Mouse (Mus musculus): ENCODE data around the gene Ppm1h. TPM values are rescaled to one million over a fixed set of nuclear protein-coding genes. Genes with fewer than 3 reads are reported as not detected.

Ppm1h gene
- polyA plus RNA-seq, 1 experiment from 2014 or later = 22.2 TPM

DNA sequence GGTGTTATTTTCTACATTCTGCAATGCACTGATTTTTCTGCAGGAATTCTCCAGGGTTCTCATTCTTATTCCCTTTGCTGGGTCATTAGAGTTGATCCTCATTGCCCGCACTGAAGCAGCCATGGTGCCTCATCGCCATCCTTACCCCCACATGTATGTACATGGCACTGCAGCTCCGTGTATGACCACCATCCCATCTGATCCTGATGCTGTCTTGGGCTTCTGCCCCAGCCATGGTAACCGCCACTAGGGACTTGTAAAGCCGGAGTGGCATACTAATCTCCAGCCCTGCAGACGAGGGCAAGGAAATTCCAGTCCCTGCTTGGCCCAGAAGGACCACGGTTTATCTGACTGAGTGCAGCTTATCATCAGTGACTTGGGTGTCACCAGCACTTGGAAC is 86.1 kb downstream of the Ppm1h start:
- H3K4me3 ChIP-seq (ENCODE audit: low read length) = no peak overlapping the region
- no peaks in the 10 kb centered on the region for H3K9me3 ChIP-seq (ENCODE audit: control insufficient read depth, low read length)
- no peak for ATAC-seq (ENCODE audit: low FRiP score, low TSS enrichment)
- WGBS = 77% methylated on average over 7 of the region's 7 CpGs
- H3K27me3 ChIP-seq (ENCODE audit: control insufficient read depth, insufficient read depth, low read length) = no peaks in the 10 kb centered on the region
- H3K27ac ChIP-seq (ENCODE audit: low read depth, low read length) = no peak overlapping the region
- H3K36me3 ChIP-seq (ENCODE audit: control insufficient read depth, insufficient read depth, low read length) = no peaks in the 10 kb centered on the region
- H3K9ac ChIP-seq (ENCODE audit: low read depth, low read length) = no peak overlapping the region
- H3K4me2 ChIP-seq (replicated peaks; ENCODE audit: low read depth, low read length) = no peak overlapping the region
- H3K4me1 ChIP-seq (ENCODE audit: control insufficient read depth, insufficient read depth, low read length) = peaks cover 25% of the 10 kb centered on the region

DNA sequence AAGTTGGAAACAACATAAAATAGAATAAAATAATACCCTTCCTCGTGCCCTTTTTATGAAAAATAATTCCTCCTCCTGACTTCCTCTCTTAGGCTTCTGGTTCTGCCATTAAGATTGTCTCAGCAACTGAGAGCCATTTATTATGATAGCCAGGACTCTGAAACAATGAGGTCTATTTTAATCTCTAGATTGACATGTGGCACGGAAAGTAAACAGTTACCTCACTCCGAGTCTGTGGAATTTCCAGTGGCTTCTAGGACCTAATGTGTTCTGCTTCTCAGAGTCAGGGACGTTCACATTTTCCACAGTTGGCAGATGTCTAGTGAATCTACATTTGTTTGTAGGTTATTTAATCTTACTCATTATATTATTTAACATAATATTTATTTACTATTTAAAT is 87.0 kb downstream of the Ppm1h start:
- Histone ChIP-seq H3K9ac (ENCODE audit: low read depth, low read length) (no peak overlapping the region), H3K4me2 (replicated peaks; ENCODE audit: low read depth, low read length) (no peak overlapping the region), H3K27ac (ENCODE audit: low read depth, low read length) (no peak overlapping the region), H3K9me3 (ENCODE audit: control insufficient read depth, low read length) (no peaks in the 10 kb centered on the region), H3K4me3 (ENCODE audit: low read length) (no peak overlapping the region), H3K36me3 (ENCODE audit: control insufficient read depth, insufficient read depth, low read length) (no peaks in the 10 kb centered on the region), H3K4me1 (ENCODE audit: control insufficient read depth, insufficient read depth, low read length) (peaks cover 34% of the 10 kb centered on the region), H3K27me3 (ENCODE audit: control insufficient read depth, insufficient read depth, low read length) (no peaks in the 10 kb centered on the region)
- ATAC-seq (ENCODE audit: low FRiP score, low TSS enrichment) = no peak
- WGBS = 50% methylated on average over 4 of the region's 4 CpGs

DNA sequence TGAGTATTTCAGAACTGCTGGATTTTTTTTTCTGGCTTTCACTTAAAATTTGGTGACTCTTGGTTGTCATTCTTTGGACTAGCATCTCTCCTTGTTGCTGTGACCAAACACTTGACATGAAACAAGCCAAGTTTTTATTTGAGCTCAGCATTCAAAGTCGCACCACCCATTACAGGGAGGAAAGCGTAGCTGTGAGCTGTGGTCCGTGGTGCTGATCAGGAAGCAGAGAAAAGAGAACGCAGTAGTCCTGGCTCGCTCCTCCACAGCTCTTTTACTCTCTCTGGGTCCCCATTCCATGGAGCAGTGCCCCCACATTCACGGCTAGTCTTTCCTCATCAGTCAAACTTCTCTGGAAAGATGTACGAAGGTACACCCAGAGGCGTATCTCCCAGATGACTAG is 87.4 kb downstream of the Ppm1h start:
- no peak overlapping the region for H3K4me3 ChIP-seq (ENCODE audit: low read length)
- H3K36me3 ChIP-seq (ENCODE audit: control insufficient read depth, insufficient read depth, low read length) = no peaks in the 10 kb centered on the region
- WGBS = 35% methylated on average over 8 of the region's 8 CpGs
- no peak overlapping the region for H3K4me2 ChIP-seq (replicated peaks; ENCODE audit: low read depth, low read length)
- no peak overlapping the region for H3K9ac ChIP-seq (ENCODE audit: low read depth, low read length)
- H3K27ac ChIP-seq (ENCODE audit: low read depth, low read length) = no peak overlapping the region
- H3K27me3 ChIP-seq (ENCODE audit: control insufficient read depth, insufficient read depth, low read length) = no peaks in the 10 kb centered on the region
- ATAC-seq (ENCODE audit: low FRiP score, low TSS enrichment) = no peak
- H3K9me3 ChIP-seq (ENCODE audit: control insufficient read depth, low read length) = no peaks in the 10 kb centered on the region
- H3K4me1 ChIP-seq (ENCODE audit: control insufficient read depth, insufficient read depth, low read length) = peaks cover 38% of the 10 kb centered on the region

DNA sequence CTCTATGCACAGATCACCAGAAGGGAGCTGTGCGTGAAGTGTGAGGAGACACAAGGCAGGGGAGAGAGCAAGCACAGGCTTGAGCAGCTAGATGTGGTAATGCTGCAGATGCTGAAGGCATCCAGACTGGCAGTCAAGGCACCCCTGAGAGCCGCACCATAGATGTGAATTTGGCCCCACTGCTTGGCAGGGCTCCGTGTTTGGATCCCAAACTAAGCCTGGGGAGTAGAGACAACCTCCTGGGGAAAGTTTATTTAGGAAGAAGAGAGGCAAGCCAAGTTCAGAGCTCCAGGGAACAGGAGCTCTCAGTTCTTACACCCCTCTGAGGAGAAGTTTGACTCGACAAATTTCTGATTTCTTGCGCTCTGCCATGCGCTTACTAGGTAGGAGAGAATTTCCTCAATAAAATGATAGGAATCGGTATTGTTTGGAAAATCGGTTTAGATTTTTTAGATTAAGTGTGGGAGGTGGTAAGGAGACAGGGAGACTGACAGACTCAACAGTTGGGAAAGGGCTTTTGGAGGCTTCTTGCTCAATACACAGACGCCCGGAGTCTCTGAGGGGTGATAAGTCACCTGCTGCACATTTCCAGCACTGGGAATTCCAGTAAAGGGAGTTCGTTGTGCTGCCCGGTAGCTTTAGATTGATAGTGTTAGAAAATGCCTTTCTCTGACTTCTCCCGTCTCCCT is 89.8 kb downstream of the Ppm1h start:
- H3K9ac ChIP-seq (ENCODE audit: low read depth, low read length) = no peak overlapping the region
- H3K4me1 ChIP-seq (ENCODE audit: control insufficient read depth, insufficient read depth, low read length) = peaks cover 31% of the 10 kb centered on the region
- no peak for ATAC-seq (ENCODE audit: low FRiP score, low TSS enrichment)
- no peaks in the 10 kb centered on the region for H3K36me3 ChIP-seq (ENCODE audit: control insufficient read depth, insufficient read depth, low read length)
- 37% methylated on average over 13 of the region's 13 CpGs for WGBS
- no peak overlapping the region for H3K4me2 ChIP-seq (replicated peaks; ENCODE audit: low read depth, low read length)
- 0 out of 2 replicates have a peak, but pooled peaks cover 3% of the 10 kb centered on the region for H3K9me3 ChIP-seq (ENCODE audit: control insufficient read depth, low read length)
- H3K27me3 ChIP-seq (ENCODE audit: control insufficient read depth, insufficient read depth, low read length) = no peaks in the 10 kb centered on the region
- no peak overlapping the region for H3K27ac ChIP-seq (ENCODE audit: low read depth, low read length)
- H3K4me3 ChIP-seq (ENCODE audit: low read length) = no peak overlapping the region

DNA sequence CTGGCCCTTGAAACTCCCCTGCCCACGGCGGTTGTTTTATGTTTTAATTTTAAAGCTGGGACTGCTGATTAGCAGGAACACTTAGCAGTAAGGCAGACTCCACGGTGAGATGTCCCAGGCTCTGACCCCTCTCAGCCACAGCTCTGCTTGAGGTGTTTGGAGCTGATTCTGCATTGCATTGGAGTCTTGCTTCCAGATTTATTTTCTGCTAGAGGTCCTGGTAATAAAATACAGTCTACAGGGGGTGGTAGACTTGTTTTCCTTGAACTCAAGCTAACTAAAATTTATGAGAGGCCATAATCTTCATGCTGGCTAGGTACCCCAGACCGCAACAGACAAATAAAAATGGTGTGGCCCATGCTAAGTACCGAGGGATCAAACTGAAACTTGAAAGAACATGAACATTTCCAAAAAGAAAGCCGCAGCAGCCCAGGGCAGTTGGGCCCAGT is 90.4 kb downstream of the Ppm1h start:
- H3K36me3 ChIP-seq (ENCODE audit: control insufficient read depth, insufficient read depth, low read length) = no peaks in the 10 kb centered on the region
- H3K4me2 ChIP-seq (replicated peaks; ENCODE audit: low read depth, low read length) = no peak overlapping the region
- H3K9ac ChIP-seq (ENCODE audit: low read depth, low read length) = no peak overlapping the region
- H3K27me3 ChIP-seq (ENCODE audit: control insufficient read depth, insufficient read depth, low read length) = no peaks in the 10 kb centered on the region
- H3K4me3 ChIP-seq (ENCODE audit: low read length) = no peak overlapping the region
- ATAC-seq (ENCODE audit: low FRiP score, low TSS enrichment) = peak; percentile 44; the same call in 1 of the 2 replicates
- peaks cover 31% of the 10 kb centered on the region for H3K4me1 ChIP-seq (ENCODE audit: control insufficient read depth, insufficient read depth, low read length)
- H3K27ac ChIP-seq (ENCODE audit: low read depth, low read length) = no peak overlapping the region
- 0 out of 2 replicates have a peak, but pooled peaks cover 3% of the 10 kb centered on the region for H3K9me3 ChIP-seq (ENCODE audit: control insufficient read depth, low read length)
- 26% methylated on average over 6 of the region's 6 CpGs for WGBS

DNA sequence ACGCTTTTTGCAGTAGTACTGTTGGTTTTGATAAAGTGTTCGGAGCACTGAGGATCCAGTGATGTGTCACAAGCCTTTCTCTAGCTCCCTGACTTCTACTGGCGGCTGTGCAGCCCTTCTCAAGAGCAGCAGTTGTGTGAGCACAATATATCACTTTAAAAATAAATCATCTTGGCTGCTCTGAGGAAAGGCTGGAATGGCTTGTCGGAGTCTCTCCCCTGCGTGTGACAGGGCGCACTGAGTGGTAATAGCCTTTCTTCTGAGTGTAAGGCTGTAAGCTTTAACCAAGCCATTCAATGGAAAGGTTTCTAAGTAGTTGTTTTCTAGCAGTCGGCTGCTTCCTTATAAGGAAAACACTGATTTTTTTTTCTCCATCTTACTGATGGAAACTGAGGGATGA is 91.8 kb downstream of the Ppm1h start:
- WGBS = 25% methylated on average over 7 of the region's 7 CpGs
- Histone ChIP-seq H3K4me2 (replicated peaks; ENCODE audit: low read depth, low read length) (no peak overlapping the region), H3K4me3 (ENCODE audit: low read length) (no peak overlapping the region), H3K27ac (ENCODE audit: low read depth, low read length) (peak overlapping the region; percentile 20; the same call in 1 of the 2 replicates), H3K9ac (ENCODE audit: low read depth, low read length) (no peak overlapping the region), H3K27me3 (ENCODE audit: control insufficient read depth, insufficient read depth, low read length) (no peaks in the 10 kb centered on the region), H3K4me1 (ENCODE audit: control insufficient read depth, insufficient read depth, low read length) (peaks cover 27% of the 10 kb centered on the region), H3K36me3 (ENCODE audit: control insufficient read depth, insufficient read depth, low read length) (no peaks in the 10 kb centered on the region), H3K9me3 (ENCODE audit: control insufficient read depth, low read length) (0 out of 2 replicates have a peak, but pooled peaks cover 3% of the 10 kb centered on the region)
- peak; percentile 36; the same call in 1 of the 2 replicates for ATAC-seq (ENCODE audit: low FRiP score, low TSS enrichment)

DNA sequence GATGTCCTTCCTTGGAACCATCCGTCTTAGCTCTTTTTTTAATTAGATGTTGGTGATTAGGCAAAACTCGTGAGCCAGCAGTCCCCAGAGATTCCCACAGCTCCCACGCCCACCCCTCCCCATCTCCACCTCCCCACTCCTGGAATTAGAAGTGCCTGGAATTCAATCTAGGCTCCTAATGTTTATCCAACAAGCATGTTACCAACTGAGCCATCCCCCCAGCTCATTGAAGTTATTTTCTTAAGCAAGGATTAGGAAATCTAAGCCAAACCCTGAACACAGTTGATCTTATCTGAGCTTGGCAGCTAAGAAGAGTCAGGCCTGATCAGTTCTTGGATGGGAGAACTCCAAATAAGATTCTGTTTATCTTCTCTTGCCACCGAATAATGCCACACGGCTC is 92.4 kb downstream of the Ppm1h start:
- Histone ChIP-seq H3K9ac (ENCODE audit: low read depth, low read length) (no peak overlapping the region), H3K9me3 (ENCODE audit: control insufficient read depth, low read length) (0 out of 2 replicates have a peak, but pooled peaks cover 3% of the 10 kb centered on the region), H3K27ac (ENCODE audit: low read depth, low read length) (no peak overlapping the region), H3K36me3 (ENCODE audit: control insufficient read depth, insufficient read depth, low read length) (no peaks in the 10 kb centered on the region), H3K4me3 (ENCODE audit: low read length) (no peak overlapping the region), H3K27me3 (ENCODE audit: control insufficient read depth, insufficient read depth, low read length) (no peaks in the 10 kb centered on the region), H3K4me2 (replicated peaks; ENCODE audit: low read depth, low read length) (no peak overlapping the region), H3K4me1 (ENCODE audit: control insufficient read depth, insufficient read depth, low read length) (peaks cover 24% of the 10 kb centered on the region)
- ATAC-seq (ENCODE audit: low FRiP score, low TSS enrichment) = peak; percentile 76
- 28% methylated on average over 5 of the region's 5 CpGs for WGBS

DNA sequence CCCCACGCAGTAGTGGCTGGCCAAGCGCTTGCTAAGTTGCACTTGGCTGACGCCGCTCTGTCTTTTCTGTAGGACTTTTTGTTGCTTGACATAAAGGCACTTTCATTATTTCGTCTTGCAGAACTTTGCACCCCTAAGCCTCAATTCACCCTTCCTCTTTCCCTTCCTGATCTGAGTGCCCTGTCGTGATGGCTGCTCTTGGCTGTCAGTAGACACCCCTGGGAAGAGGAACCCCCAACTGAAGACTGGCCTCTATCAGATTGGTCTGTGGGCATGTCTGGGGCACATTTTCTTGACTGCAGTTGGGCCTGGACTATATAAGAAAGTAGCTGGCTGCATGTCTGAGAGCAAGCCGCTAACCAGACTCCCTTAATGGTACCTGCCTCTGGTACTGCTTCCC is 95.6 kb downstream of the Ppm1h start:
- no peak overlapping the region for H3K9ac ChIP-seq (ENCODE audit: low read depth, low read length)
- H3K4me1 ChIP-seq (ENCODE audit: control insufficient read depth, insufficient read depth, low read length) = peaks cover 16% of the 10 kb centered on the region; the same call in 1 of the 2 replicates
- ATAC-seq (ENCODE audit: low FRiP score, low TSS enrichment) = no peak
- H3K27me3 ChIP-seq (ENCODE audit: control insufficient read depth, insufficient read depth, low read length) = no peaks in the 10 kb centered on the region
- H3K9me3 ChIP-seq (ENCODE audit: control insufficient read depth, low read length) = 0 out of 2 replicates have a peak, but pooled peaks cover 3% of the 10 kb centered on the region
- no peak overlapping the region for H3K27ac ChIP-seq (ENCODE audit: low read depth, low read length)
- no peak overlapping the region for H3K4me2 ChIP-seq (replicated peaks; ENCODE audit: low read depth, low read length)
- WGBS = 85% methylated on average over 7 of the region's 7 CpGs
- H3K36me3 ChIP-seq (ENCODE audit: control insufficient read depth, insufficient read depth, low read length) = no peaks in the 10 kb centered on the region
- H3K4me3 ChIP-seq (ENCODE audit: low read length) = no peak overlapping the region

DNA sequence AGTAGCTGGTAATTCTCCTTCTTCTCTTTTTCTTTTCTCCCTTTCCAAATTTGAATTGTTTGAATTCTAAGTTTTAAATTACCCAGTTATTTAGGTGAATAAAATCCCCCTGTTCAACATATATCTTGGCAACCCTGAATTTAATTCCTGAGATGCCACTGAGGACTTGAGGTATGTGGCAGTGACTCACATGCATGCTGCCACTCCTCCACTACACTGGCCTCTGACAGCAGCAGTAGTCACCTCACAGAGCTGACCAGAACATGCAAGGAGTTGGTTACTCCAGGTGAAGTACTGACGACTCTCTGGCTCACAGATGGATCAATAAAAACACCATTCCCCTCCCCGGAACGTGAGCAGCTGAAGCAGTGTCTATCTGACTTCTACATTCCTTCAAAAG is 98.9 kb downstream of the Ppm1h start:
- 59% methylated on average over 3 of the region's 3 CpGs for WGBS
- Histone ChIP-seq H3K27ac (ENCODE audit: low read depth, low read length) (no peak overlapping the region), H3K4me1 (ENCODE audit: control insufficient read depth, insufficient read depth, low read length) (peaks cover 10% of the 10 kb centered on the region; the same call in 1 of the 2 replicates), H3K9ac (ENCODE audit: low read depth, low read length) (no peak overlapping the region), H3K9me3 (ENCODE audit: control insufficient read depth, low read length) (0 out of 2 replicates have a peak, but pooled peaks cover 3% of the 10 kb centered on the region), H3K36me3 (ENCODE audit: control insufficient read depth, insufficient read depth, low read length) (no peaks in the 10 kb centered on the region), H3K4me2 (replicated peaks; ENCODE audit: low read depth, low read length) (no peak overlapping the region), H3K27me3 (ENCODE audit: control insufficient read depth, insufficient read depth, low read length) (no peaks in the 10 kb centered on the region), H3K4me3 (ENCODE audit: low read length) (no peak overlapping the region)
- no peak for ATAC-seq (ENCODE audit: low FRiP score, low TSS enrichment)
